Mouse (Mus musculus): Measurements from ENCODE around the gene Lrrc51. TPM values are rescaled to one million over a fixed set of nuclear protein-coding genes. Genes with fewer than 3 reads are reported as not detected.
"Not testable (repeated sequence)": the region's sequence is repeated elsewhere in the genome, so short reads cannot be mapped to it uniquely, and the experiment has no call there.

Lrrc51 gene
- total RNA-seq, 2 experiments from 2014 or later: 4.8 to 7.4 TPM

DNA sequence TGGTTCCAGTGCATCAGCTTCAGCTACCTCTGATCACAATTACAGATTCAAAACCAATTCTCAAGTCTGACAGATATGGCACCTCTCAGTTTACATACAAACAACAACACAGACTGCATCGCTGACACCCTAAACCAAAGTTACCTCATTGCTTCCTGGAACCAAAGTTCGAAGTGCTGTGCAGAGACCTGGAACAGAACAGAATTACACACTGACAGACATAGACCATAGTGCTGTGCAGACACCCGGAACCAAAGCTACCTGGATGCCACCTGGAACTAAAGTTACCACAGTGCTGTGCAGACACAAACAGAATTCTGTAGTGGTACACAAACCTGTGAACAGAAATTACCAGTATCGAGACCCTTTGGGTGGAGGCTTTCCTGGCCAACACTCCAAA is 6.1 kb upstream of the Lrrc51 start:
- DNase-seq (ENCODE audit: low spot score in 2 of 2): no peak

- DNase-seq (ENCODE audit: low spot score in 2 of 2): no peak
These were observed 4.7 kb upstream of the Lrrc51 start for GRCm38 (mm10) chr7:101938348-101938747.

DNA sequence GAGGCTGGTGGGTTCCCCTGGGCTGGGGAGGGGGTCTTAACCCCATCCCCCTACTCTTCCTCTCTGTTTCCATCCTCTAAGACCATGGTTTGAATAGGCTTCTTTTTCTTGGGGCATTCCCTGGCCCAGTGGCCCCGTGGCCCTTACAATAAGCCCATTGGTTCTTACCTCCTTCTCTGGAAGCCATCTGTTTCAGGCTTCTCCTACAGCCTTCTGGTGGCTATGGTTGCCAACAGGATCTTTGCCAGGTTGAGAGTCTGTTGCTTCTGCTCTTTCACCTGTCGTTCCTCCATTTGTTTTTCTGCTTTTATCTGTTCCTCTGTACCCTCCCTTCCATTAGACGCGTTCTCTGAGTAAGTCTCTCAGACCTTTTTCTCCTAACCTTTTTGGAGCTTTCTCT is 3.9 kb upstream of the Lrrc51 start:
- peak; percentile 36 to 45 for DNase-seq (ENCODE audit: low spot score in 2 of 2)

GRCm38 (mm10) chr7:101936996-101937395 is 3.3 kb upstream of the Lrrc51 start:
- DNase-seq (ENCODE audit: low spot score in 2 of 2): no peak

- DNase-seq (ENCODE audit: low spot score in 2 of 2): no peak
These were observed 2.3 kb upstream of the Lrrc51 start for GRCm38 (mm10) chr7:101935957-101936356.

- peak in 1 of 2 experiments; percentile 14 for DNase-seq (ENCODE audit: low spot score in 2 of 2)
These were observed 395 bp downstream of the Lrrc51 start for GRCm38 (mm10) chr7:101933300-101933699.

- DNase-seq (ENCODE audit: low spot score in 2 of 2): no peak
These were observed 1.1 kb downstream of the Lrrc51 start for GRCm38 (mm10) chr7:101932551-101932950.

- no peak for DNase-seq (ENCODE audit: low spot score in 2 of 2)
These were observed 5.6 kb downstream of the Lrrc51 start for GRCm38 (mm10) chr7:101928093-101928492.

- DNase-seq (ENCODE audit: low spot score in 2 of 2): not testable (repeated sequence)
These were observed 7.8 kb downstream of the Lrrc51 start for GRCm38 (mm10) chr7:101925892-101926291.

- peak; percentile 43 to 58 for DNase-seq (ENCODE audit: low spot score in 2 of 2)
These were observed 15.6 kb downstream of the Lrrc51 start for GRCm38 (mm10) chr7:101918071-101918470.

GRCm38 (mm10) chr7:101911982-101912381 is 21.7 kb downstream of the Lrrc51 start:
- DNase-seq (ENCODE audit: low spot score in 2 of 2): no peak

- DNase-seq (ENCODE audit: low spot score in 2 of 2): no peak
These were observed 23.6 kb downstream of the Lrrc51 start for GRCm38 (mm10) chr7:101910138-101910537.

DNA sequence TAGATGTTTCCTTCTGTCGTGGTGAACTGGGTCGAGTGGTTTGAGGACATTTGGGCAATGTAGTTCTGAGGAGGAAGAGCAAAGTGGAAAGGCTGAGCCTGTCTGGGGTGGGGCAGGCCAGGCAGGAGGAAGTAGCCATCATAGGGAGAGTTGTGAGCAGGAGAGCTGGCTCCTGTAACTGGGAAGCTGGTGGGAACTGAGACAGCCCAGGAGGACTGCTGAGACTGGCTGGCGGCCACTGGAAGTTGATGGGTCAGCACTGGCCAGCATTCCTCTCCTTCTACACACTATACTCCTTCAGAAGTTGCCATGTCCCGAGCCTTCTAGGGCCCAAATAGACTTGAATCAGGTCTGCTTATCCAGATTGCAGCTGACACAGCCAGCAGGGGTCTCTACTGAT is 25.3 kb downstream of the Lrrc51 start:
- no peak for DNase-seq (ENCODE audit: low spot score in 2 of 2)

DNA sequence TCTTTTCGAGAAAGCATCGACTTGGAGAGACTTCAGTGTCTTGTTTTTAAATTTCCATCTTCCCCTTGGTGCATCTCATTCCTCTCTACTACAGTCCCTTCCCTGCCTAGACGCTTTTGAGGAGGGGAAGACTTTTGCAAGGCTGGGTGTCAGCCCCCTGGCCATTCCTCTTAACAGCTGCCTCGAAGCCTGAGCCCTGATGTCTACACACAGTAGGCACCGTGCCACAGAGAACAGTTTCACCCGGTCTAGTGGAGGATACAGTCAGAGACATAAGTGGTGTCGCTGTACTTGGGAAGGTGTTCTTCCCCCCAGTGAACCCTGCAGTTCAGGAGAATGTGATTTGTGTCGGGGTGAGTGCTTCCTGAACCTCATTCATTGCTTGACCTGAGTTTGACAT is 27.0 kb downstream of the Lrrc51 start:
- no peak for DNase-seq (ENCODE audit: low spot score in 2 of 2)

GRCm38 (mm10) chr7:101906287-101906681 is 27.4 kb downstream of the Lrrc51 start, which contains the start of gene Tomt:
Gene Tomt, minus strand, starts transcription at chr7:101906359.
- no peak for DNase-seq (ENCODE audit: low spot score in 2 of 2)

GRCm38 (mm10) chr7:101905561-101906286 is 28.0 kb downstream of the Lrrc51 start, which contains the start of gene Lamtor1:
Gene Lamtor1, plus strand, starts transcription at chr7:101905904.
- peak; percentile 100 for DNase-seq (ENCODE audit: low spot score in 2 of 2)

DNA sequence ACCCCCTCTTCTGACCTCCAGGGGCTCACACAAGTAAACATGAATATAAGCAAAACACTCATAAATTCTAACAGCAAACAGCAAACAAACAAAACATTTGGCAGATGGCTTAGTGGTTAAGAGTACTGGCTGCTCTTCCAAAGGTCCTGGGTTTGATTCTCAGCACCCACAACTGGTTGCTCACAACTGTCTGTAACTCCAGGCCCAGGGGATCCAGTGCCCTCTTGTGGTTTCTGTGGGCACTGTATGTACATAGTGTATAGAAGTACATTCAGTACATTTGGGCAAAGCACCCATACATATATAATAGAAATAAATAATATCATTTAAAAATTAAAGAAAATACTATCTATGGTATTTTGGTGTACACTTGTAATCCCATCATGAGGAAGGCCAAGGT is 30.8 kb downstream of the Lrrc51 start:
- DNase-seq (ENCODE audit: low spot score in 2 of 2): no peak

DNA sequence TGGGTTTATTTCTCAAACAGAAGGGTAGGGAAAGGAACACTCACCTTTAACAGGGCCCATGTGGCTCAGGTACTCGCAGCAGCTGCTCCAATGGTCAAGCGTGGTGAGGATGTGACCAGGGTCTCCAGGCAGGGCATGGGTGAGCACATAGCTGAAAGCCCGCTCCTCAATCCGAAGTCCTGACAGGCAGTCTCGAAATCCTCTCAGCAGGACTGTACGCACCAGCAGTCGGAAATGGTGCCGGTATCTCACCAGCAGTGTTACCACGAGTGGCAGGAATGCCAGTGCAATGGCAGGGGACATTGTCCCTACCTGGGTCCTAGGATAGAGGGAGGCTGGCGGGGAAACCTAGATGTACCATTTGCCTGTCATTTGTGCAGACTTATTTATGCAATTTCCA is 31.7 kb downstream of the Lrrc51 start:
- DNase-seq (ENCODE audit: low spot score in 2 of 2): no peak

GRCm38 (mm10) chr7:101900331-101901097 is 33.2 kb downstream of the Lrrc51 start:
- no peak for DNase-seq (ENCODE audit: low spot score in 2 of 2)

DNA sequence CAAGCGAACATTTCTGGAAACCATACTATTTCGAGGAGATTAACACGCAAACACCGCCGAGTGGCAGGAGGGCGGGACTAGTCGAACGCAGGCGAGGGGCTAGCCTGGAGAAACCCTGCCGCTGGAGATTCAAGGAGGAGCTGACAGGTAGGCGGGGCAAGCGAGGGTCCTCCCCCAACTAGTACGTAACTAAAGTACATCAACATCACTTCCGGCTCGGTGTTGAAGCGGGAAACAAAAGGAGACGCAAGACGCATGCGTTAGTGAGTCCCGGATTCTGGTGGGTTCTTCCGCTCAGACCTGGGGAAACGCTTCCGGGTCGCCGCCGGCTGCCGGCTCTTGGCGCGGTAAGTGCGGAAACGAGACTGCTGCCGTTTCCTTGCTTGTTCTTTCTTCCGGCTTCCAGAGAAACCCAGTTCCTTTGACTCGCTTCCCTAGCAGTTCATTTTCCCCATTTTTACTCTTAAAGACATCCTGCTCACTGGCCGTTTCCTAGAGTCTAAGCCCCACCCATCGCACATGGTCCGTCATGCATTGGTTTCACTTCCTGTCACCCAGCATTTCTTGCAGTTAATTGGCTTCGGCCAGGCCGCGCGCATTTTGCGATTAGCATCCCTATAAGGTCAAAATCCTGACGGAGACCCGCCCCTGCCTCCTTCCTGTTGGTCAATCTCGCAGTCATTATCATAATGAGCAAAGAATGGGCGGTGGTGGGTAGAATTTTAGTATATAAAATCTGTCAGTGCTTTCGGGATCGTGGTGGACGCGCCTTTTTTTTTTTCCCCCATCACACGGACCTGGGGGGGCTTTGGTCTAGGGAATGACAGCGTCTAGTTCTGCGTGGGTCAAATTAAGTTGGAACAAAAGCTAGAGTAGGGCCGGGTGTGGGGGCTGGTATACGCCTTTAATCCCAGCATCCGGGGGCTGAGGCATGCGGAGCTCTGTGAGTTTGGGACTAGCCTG is 37.3 kb downstream of the Lrrc51 start:
- DNase-seq (ENCODE audit: low spot score in 2 of 2): peak; percentile 97 to 98

GRCm38 (mm10) chr7:101895695-101896094 is 38.0 kb downstream of the Lrrc51 start:
- no peak for DNase-seq (ENCODE audit: low spot score in 2 of 2)

Measured in layer of hippocampus, postnatal 14 days (tissue).